Mouse (Mus musculus) spleen, adult 18-20 months (tissue): Measurements from ENCODE around the gene Trpv4.

ENCODE experiments used
- DNase-seq, 2 experiments: peaks; one replicate each; pipeline ENCODE4 v3.0.0; 2022; ENCODE audit warnings: mixed read lengths in 2 of 2

Gene Trpv4

GRCm38 (mm10) chr5:114658255-114658654, at the start of gene Trpv4:
Gene Trpv4 (minus strand): TSS chr5:114658421.
- DNase-seq: no peak

GRCm38 (mm10) chr5:114707265-114708068, 49.2 kb upstream of the Trpv4 start, which contains the start of gene Tchp:
Gene Tchp (plus strand): TSS chr5:114707760.
- DNase-seq: peak; percentile 84 to 94

- DNase-seq: no peak
These were observed 44.5 kb upstream of the Trpv4 start for GRCm38 (mm10) chr5:114702403-114703392.

- no peak for DNase-seq
These were observed 40.8 kb upstream of the Trpv4 start for GRCm38 (mm10) chr5:114699015-114699414.

- DNase-seq: no peak
These were observed 40.0 kb upstream of the Trpv4 start for GRCm38 (mm10) chr5:114698044-114698746.

- no peak for DNase-seq
These were observed 38.7 kb upstream of the Trpv4 start for GRCm38 (mm10) chr5:114696939-114697338.

- no peak for DNase-seq
These were observed 37.6 kb upstream of the Trpv4 start for GRCm38 (mm10) chr5:114695775-114696174.

GRCm38 (mm10) chr5:114690633-114691567, 32.7 kb upstream of the Trpv4 start, which contains the start of gene Gltp:
Gene Gltp (minus strand): TSS chr5:114690984.
- DNase-seq: peak; percentile 90 to 94

GRCm38 (mm10) chr5:114689700-114690366, 31.6 kb upstream of the Trpv4 start:
- peak in 1 of 2 experiments; percentile 34 for DNase-seq

GRCm38 (mm10) chr5:114688703-114689102, 30.5 kb upstream of the Trpv4 start:
- no peak for DNase-seq

- no peak for DNase-seq
These were observed 29.7 kb upstream of the Trpv4 start for GRCm38 (mm10) chr5:114687901-114688300.

- DNase-seq: no peak
These were observed 28.5 kb upstream of the Trpv4 start for GRCm38 (mm10) chr5:114686726-114687210.

- no peak for DNase-seq
These were observed 27.8 kb upstream of the Trpv4 start for GRCm38 (mm10) chr5:114685986-114686385.

GRCm38 (mm10) chr5:114681717-114682116, 23.5 kb upstream of the Trpv4 start:
- DNase-seq: peak in 1 of 2 experiments; percentile 24

GRCm38 (mm10) chr5:114680676-114681285, 22.6 kb upstream of the Trpv4 start:
- no peak for DNase-seq

GRCm38 (mm10) chr5:114679841-114680591, 21.8 kb upstream of the Trpv4 start:
- DNase-seq: no peak

GRCm38 (mm10) chr5:114674594-114674993, 16.4 kb upstream of the Trpv4 start:
- no peak for DNase-seq

- DNase-seq: no peak
These were observed 14.9 kb upstream of the Trpv4 start for GRCm38 (mm10) chr5:114673114-114673513.

- no peak for DNase-seq
These were observed 10.8 kb upstream of the Trpv4 start for GRCm38 (mm10) chr5:114669014-114669413.
